Mouse (Mus musculus) liver, embryonic 14.5 days (tissue): Measurements from ENCODE around the gene Noxa1. TPM values are rescaled to one million over a fixed set of nuclear protein-coding genes. Genes with fewer than 3 reads are reported as not detected.
A peak's percentile ranks its signal among the peaks of the same experiment; 100 is the strongest.

Experiments
- ATAC-seq: fragments of 200-750 bp; cut with Nextera tagmentation; 2 replicates; pipeline ENCODE4 v1.8.0; 2017; ENCODE audit warnings: moderate number of reproducible peaks, mild to moderate bottlenecking, moderate library complexity; ENCODE audit not compliant: insufficient read depth
- DNase-seq, 3 experiments: peaks; one replicate each; pipeline ENCODE4 v3.0.0-alpha.2; 2012 to 2013; ENCODE audit warnings: low read depth in 3 of 3, low spot score in 3 of 3
- H3K27ac ChIP-seq: fragments of 300-500 bp; sonication (generic); 2 replicates; pipeline ENCODE4 v1.5.1; 2014; ENCODE audit warnings: moderate library complexity, mild to moderate bottlenecking, control low read depth, inconsistent platforms
- H3K27me3 ChIP-seq: fragments of 300-500 bp; sonication (generic); 2 replicates; pipeline ENCODE4 v1.6.1; 2014; ENCODE audit warnings: mild to moderate bottlenecking, low read length, moderate library complexity; ENCODE audit not compliant: control insufficient read depth, insufficient read depth
- H3K36me3 ChIP-seq: fragments of 300-500 bp; sonication (generic); replicated peaks from 2 replicates; pipeline ENCODE4 v1.6.1; 2014; ENCODE audit warnings: low read depth; ENCODE audit not compliant: control insufficient read depth, insufficient read depth
- H3K4me1 ChIP-seq, 2 experiments: fragments of 200-500 bp in 1 of 2; fragments of 300-500 bp in 1 of 2; sonication (generic) in 1 of 2; replicated peaks; 2 replicates each; pipeline ENCODE4 v1.6.1; 2012 to 2014; ENCODE audit warnings: antibody characterized with exemption in 1 of 2, inconsistent platforms in 1 of 2, low read length in 1 of 2; ENCODE audit not compliant: control insufficient read depth in 2 of 2, insufficient read depth in 2 of 2
- H3K4me2 ChIP-seq: fragments of 300-500 bp; sonication (generic); 2 replicates; pipeline ENCODE4 v1.6.1; 2014; ENCODE audit warnings: low read depth, mild to moderate bottlenecking, control low read depth, moderate library complexity
- H3K4me3 ChIP-seq, 2 experiments: fragments of 200-500 bp in 1 of 2; fragments of 300-500 bp in 1 of 2; sonication (generic) in 1 of 2; 2 replicates each; pipeline ENCODE4 v1.5.1; 2012 to 2014; ENCODE audit warnings: low read depth in 2 of 2, low read length in 2 of 2, mild to moderate bottlenecking in 2 of 2, control low read depth in 1 of 2, inconsistent platforms in 1 of 2, moderate library complexity in 1 of 2; ENCODE audit not compliant: insufficient read depth in 1 of 2
- H3K9ac ChIP-seq: fragments of 300-500 bp; sonication (generic); replicated peaks from 2 replicates; pipeline ENCODE4 v1.6.1; 2014; ENCODE audit warnings: mild to moderate bottlenecking, control low read depth, moderate library complexity
- H3K9me3 ChIP-seq: fragments of 300-500 bp; sonication (generic); 2 replicates; pipeline ENCODE4 v1.6.1; 2016; ENCODE audit warnings: low read length, mixed read lengths; ENCODE audit not compliant: control insufficient read depth
- CTCF ChIP-seq: IDR thresholded peaks from 2 replicates; pipeline ENCODE4 v1.5.1; 2016; ENCODE audit warnings: antibody characterized with exemption, low read depth, control low read depth
- EP300 ChIP-seq: IDR thresholded peaks from 2 replicates; pipeline ENCODE4 v1.6.1; 2016; ENCODE audit warnings: antibody characterized with exemption, low read depth
- WGBS: fragments of 180-500 bp; shearing (Covaris S2); extraction: QIAGEN DNeasy Blood & Tissue Kit; methylation state at CpG from one replicate; pipeline ENCODE4 v1.1.7; 2014; ENCODE audit not compliant: insufficient replicate concordance; 5-methylcytosine and 5-hydroxymethylcytosine counted together
- polyA plus RNA-seq, 2 experiments: library from polyadenylated mRNA; depleted of rRNA in 1 of 2; stranded (reverse) in 1 of 2; unstranded in 1 of 2; fragments of >200 nt; fragmentation: Nextera tagmentation in 1 of 2; extraction: Ambion mirVana in 1 of 2; gene quantifications; 2 replicates each; pipeline versions ENCODE4 v1.2.1 to v1.2.3; 2012 to 2014

Noxa1 gene
- polyA plus RNA-seq, 2 experiments, result 1.1 to 1.8 TPM

- H3K27ac ChIP-seq, result no peak overlapping the region
- no peak for TF ChIP-seq CTCF
- TF ChIP-seq EP300, result no peak
Observed at GRCm38 (mm10) chr2:25128072-25128471, 33.1 kb upstream of the Noxa1 start.

GRCm38 (mm10) chr2:25127206-25127605 lies 32.3 kb upstream of the Noxa1 start:
- TF ChIP-seq CTCF (peak; percentile 98), EP300 (no peak)
- DNase-seq (peak; percentile 43 to 50 (median 45)), ATAC-seq (peak; percentile 41; the same call in 1 of the 2 replicates)
- Histone ChIP-seq H3K27me3 (no peaks in the 10 kb centered on the region), H3K27ac (no peak overlapping the region), H3K4me3 (no peak overlapping the region), H3K36me3 (no peaks in the 10 kb centered on the region), H3K4me1 (peaks cover 16 to 28% of the 10 kb centered on the region in 2 experiments), H3K4me2 (no peak overlapping the region), H3K9me3 (no peaks in the 10 kb centered on the region), H3K9ac (no peak overlapping the region)
- WGBS, result 36% methylated on average over 5 of the region's 5 CpGs

More at GRCm38 (mm10) chr2:25128072-25128471, 33.1 kb upstream of the Noxa1 start:
- Histone ChIP-seq H3K4me1 (peaks cover 17 to 28% of the 10 kb centered on the region in 2 experiments), H3K4me2 (no peak overlapping the region), H3K9ac (no peak overlapping the region), H3K36me3 (no peaks in the 10 kb centered on the region), H3K4me3 (no peak overlapping the region), H3K9me3 (no peaks in the 10 kb centered on the region), H3K27me3 (no peaks in the 10 kb centered on the region)
- ATAC-seq (no peak), DNase-seq (no peak)
- WGBS, result 83% methylated on average over 11 of the region's 11 CpGs

DNA sequence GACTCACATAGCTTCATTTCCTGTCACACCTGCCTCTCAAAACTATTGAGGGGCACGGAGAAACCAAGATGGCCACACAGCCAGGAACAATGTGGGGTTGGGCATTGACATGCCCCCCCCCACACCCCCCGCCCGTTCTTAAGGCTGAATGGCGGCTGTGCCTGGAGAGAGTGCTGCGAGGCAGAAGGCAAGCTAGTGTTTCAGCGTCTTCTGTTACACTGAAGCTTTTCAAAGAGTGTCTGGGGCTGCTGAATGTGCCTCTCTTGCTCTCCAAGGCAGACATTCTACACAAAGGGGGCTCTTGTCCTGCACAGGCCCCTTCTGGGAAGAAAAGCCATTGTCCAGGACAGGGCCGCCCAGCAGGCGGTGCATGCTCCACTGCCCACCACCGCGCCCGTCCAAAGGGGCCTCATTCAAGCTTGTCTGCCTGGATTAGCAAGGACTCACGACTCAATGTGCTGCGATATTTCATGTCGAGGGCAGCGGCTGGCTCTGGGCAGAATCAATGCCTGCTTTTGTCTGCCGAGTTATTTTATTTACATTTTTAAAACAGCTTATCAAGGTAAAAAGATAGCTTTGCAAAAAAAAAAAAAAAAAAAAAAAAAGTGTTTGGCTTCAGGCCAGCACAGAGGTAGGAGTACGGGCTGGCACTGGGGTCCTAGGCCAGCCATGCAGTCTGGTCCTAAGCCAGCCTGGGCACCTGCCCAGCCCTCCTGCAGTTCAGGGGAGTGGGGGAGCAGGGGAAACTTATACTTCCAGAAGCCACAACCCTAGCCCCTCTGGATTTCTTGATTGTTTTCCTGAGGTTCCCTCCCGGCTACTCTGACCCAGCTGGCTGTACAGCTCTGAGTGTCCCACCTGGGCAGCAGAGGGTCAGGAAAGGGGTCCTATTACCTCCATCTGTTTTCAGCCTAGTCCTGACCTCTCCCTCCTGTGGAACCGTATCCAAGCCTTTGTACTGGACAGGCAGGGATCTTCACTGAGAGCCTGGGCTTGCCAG lies 31.4 kb upstream of the Noxa1 start:
- no peak for TF ChIP-seq CTCF
- no peak for TF ChIP-seq EP300
- no peaks in the 10 kb centered on the region for H3K36me3 ChIP-seq
- DNase-seq (no peak), ATAC-seq (no peak)
- no peak overlapping the region for H3K27ac ChIP-seq
- no peaks in the 10 kb centered on the region for H3K27me3 ChIP-seq
- H3K9me3 ChIP-seq, result no peaks in the 10 kb centered on the region
- H3K4me3 ChIP-seq, result no peak overlapping the region
- 69% methylated on average over 19 of the region's 19 CpGs for WGBS
- no peak overlapping the region for H3K4me2 ChIP-seq
- H3K4me1 ChIP-seq, result peaks cover 7 to 19% of the 10 kb centered on the region in 2 experiments
- H3K9ac ChIP-seq, result no peak overlapping the region

DNA sequence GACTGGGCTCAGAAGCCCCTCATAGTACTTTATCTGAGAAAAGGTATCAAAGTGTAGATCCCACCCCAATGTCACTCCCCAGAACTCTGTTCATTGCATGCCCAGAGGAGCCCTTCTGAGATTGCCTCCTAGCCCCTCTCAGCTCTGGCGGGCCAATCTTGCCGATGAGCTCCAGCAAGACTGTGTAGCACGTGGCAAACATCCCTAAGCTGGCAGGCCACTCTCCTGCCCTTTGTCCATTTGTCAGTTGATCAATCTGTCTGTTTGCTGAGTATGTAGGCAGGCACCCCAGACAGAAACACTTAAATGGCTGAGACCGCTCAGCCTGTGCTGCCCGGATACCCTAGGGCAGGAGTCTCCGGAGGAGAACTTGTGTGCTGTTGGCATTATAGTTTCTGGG lies 30.2 kb upstream of the Noxa1 start:
- DNase-seq, result no peak
- H3K27ac ChIP-seq, result no peak overlapping the region

GRCm38 (mm10) chr2:25124411-25124810 lies 29.5 kb upstream of the Noxa1 start:
- Histone ChIP-seq H3K4me2 (no peak overlapping the region), H3K36me3 (no peaks in the 10 kb centered on the region), H3K27ac (no peak overlapping the region), H3K4me1 (peaks cover 4 to 14% of the 10 kb centered on the region in 2 experiments; a peak in 3 of 4 replicates), H3K4me3 (no peak overlapping the region), H3K27me3 (no peaks in the 10 kb centered on the region), H3K9me3 (no peaks in the 10 kb centered on the region), H3K9ac (no peak overlapping the region)
- no peak for TF ChIP-seq EP300
- no peak for TF ChIP-seq CTCF
- 50% methylated on average over 3 of the region's 3 CpGs for WGBS
- ATAC-seq, result no peak
- no peak for DNase-seq

More for the DNA sequence above, 30.2 kb upstream of the Noxa1 start:
- no peak overlapping the region for H3K4me3 ChIP-seq
- H3K27me3 ChIP-seq, result no peaks in the 10 kb centered on the region
- 85% methylated on average over 6 of the region's 6 CpGs for WGBS
- TF ChIP-seq EP300, result no peak
- TF ChIP-seq CTCF, result no peak
- no peak overlapping the region for H3K9ac ChIP-seq
- peaks cover 4 to 14% of the 10 kb centered on the region in 2 experiments; a peak in 3 of 4 replicates for H3K4me1 ChIP-seq
- no peak overlapping the region for H3K4me2 ChIP-seq
- H3K36me3 ChIP-seq, result no peaks in the 10 kb centered on the region
- ATAC-seq, result no peak
- no peaks in the 10 kb centered on the region for H3K9me3 ChIP-seq
